Mouse (Mus musculus): ENCODE measurements around the gene Ppm1h.

Ppm1h gene

GRCm38 (mm10) chr10:122678541-122679436 lies at the start of gene Ppm1h:
Ppm1h (plus strand) TSS chr10:122678762.
- DNase-seq: peak; percentile 92

GRCm38 (mm10) chr10:122629003-122629402 lies 49.6 kb upstream of the Ppm1h start:
- peak in 1 of 2 experiments; percentile 11 for DNase-seq

GRCm38 (mm10) chr10:122639879-122640278 lies 38.7 kb upstream of the Ppm1h start:
- peak; percentile 12 to 59 for DNase-seq

GRCm38 (mm10) chr10:122641263-122641795 lies 37.2 kb upstream of the Ppm1h start:
- DNase-seq: no peak

- DNase-seq: no peak
These were observed 36.4 kb upstream of the Ppm1h start for GRCm38 (mm10) chr10:122642125-122642524.

- no peak for DNase-seq
These were observed 26.6 kb upstream of the Ppm1h start for GRCm38 (mm10) chr10:122651932-122652331.

- no peak for DNase-seq
These were observed 26.0 kb upstream of the Ppm1h start for GRCm38 (mm10) chr10:122652578-122652977.

- DNase-seq: no peak
These were observed 12.9 kb upstream of the Ppm1h start for GRCm38 (mm10) chr10:122665652-122666051.

GRCm38 (mm10) chr10:122671253-122671652 lies 7.3 kb upstream of the Ppm1h start:
- DNase-seq: no peak

- no peak for DNase-seq
These were observed 6.5 kb upstream of the Ppm1h start for GRCm38 (mm10) chr10:122672044-122672443.

- peak; percentile 56 to 75 for DNase-seq
These were observed 979 bp downstream of the Ppm1h start for GRCm38 (mm10) chr10:122679437-122680045.

GRCm38 (mm10) chr10:122680387-122681084 lies 2.0 kb downstream of the Ppm1h start:
- DNase-seq: peak; percentile 41 to 49

GRCm38 (mm10) chr10:122681085-122681408 lies 2.5 kb downstream of the Ppm1h start:
- no peak for DNase-seq

- peak; percentile 20 to 34 for DNase-seq
These were observed 5.3 kb downstream of the Ppm1h start for GRCm38 (mm10) chr10:122683819-122684330.

- DNase-seq: no peak
These were observed 6.7 kb downstream of the Ppm1h start for GRCm38 (mm10) chr10:122685297-122685696.

GRCm38 (mm10) chr10:122685836-122686531 lies 7.4 kb downstream of the Ppm1h start:
- no peak for DNase-seq

- no peak for DNase-seq
These were observed 12.1 kb downstream of the Ppm1h start for GRCm38 (mm10) chr10:122690698-122691097.

- DNase-seq: no peak
These were observed 14.7 kb downstream of the Ppm1h start for GRCm38 (mm10) chr10:122693158-122693777.

- DNase-seq: peak in 1 of 2 experiments; percentile 34
These were observed 15.5 kb downstream of the Ppm1h start for GRCm38 (mm10) chr10:122693911-122694618.

- DNase-seq: no peak
These were observed 17.8 kb downstream of the Ppm1h start for GRCm38 (mm10) chr10:122696335-122696734.

- DNase-seq: no peak
These were observed 19.8 kb downstream of the Ppm1h start for GRCm38 (mm10) chr10:122698347-122698746.
